Mouse (Mus musculus): Measurements from ENCODE around the gene Zbtb44. TPM values are rescaled to one million over a fixed set of nuclear protein-coding genes. Genes with fewer than 3 reads are reported as not detected.

Zbtb44 gene
- total RNA-seq, 2 experiments from 2014 or later = 65.6 to 66.4 TPM

DNA sequence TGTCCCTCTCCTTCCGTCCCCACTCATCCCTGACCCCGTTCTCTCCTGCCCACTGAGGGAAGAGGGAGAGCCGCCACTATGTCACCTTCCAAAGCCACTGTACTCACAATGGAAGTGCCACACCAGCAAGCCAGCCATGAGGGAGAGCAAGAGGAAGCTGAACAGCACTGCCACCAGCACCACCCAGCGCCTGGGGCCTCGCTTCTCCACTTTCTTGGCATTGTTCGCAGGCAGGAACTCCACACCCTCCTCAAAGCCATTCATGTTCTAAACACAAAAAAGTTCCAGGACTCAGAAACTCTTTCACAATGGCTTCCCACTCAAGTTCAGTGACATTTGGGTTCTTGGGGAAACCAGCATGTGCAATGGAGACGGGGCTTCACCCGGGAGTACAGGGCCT, 78.0 kb downstream of the Zbtb44 start:
- DNase-seq (ENCODE audit: low spot score) = no peak

DNA sequence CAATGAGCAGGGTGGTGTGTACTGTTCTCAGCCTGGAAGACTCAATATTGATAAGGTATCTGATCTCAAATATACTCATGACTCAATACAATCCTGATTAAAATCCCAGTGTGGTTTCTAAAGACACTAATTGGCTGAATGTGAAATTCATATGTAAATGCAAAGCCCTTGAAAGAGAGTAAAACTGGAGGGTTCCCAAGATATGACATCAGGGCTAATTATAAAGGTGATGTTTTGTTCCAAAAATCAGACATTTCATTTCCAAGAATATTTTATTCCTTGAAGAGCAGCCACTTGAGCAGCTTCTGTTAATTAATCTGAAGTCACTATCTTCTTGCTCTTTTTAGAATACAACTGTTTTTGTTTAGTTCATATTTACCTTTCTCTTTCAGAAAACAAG, 85.1 kb downstream of the Zbtb44 start:
- DNase-seq (ENCODE audit: low spot score) = no peak

DNA sequence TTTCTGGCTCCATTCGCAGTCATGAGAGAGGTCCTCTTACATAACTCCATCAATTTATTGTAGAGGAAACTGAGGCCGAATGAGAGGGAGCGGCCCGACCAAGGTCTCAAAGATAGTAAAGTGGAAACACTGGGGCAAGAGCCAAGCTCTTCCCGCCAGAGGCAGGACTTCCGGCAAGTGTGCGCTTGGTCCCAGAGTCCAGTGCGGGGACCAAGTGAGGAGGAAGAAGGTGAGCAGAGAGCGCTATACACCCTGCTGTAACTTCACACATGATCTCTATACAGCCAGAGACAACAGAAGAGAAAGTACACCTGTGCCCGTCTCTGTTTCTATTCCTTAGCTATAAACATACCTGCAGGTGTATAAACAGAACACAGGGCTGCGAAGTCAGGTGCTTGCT, 86.6 kb downstream of the Zbtb44 start:
- DNase-seq (ENCODE audit: low spot score) = no peak

DNA sequence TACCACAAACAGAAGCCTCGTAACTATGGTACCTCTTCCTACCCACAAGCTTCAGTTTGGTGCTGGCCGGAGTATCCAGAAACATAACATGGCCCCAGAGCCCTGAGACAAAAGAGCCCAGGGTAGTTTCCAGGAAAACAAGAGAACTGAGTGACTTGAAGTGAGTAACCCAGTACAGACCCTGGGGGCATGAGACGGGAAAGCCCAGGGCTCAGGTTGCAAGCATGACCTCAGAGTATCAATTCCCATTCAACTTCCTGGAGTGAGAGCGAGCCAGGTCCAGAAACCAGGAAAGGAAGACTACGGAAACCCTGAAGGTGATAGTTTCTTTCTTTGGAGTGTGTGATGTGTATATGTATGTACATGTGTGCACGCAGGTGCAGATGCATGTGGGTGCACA, 87.0 kb downstream of the Zbtb44 start:
- no peak for DNase-seq (ENCODE audit: low spot score)

DNA sequence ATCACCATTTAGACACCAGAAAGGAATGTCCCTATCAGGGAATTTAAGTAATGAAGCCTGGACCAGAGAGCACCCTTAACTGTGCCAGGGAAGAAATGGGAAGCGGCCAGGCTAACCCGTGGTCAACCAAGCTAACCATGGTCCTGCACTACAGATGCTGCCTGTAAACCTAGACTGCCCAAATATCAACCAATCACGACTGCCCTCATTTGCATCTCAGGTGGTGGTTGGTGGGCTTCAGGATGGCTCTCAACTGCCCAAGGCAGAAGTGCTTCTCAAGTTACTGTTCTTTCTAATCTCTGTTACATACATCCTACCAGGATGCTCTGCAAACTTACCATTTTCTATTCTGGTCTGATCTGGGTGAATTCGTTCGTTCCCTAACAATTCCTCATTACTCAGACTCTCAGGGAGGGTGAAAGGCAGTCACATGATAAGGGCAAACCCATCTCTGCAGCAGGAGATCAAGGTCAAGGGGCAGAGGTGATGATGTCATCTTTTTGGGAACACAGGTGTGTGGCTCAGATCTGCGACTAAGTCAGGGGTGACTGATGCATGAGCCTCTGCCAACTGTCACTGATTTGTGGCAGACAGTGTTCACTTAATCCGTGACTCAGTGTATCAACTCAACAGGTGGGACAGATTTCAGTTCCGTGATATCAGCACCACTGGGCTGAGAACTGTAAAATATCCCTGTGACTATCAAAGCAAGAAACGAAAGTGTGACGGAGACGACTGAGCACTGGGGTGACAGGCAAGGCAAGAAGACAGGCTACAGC, 88.3 kb downstream of the Zbtb44 start:
- DNase-seq (ENCODE audit: low spot score) = no peak

DNA sequence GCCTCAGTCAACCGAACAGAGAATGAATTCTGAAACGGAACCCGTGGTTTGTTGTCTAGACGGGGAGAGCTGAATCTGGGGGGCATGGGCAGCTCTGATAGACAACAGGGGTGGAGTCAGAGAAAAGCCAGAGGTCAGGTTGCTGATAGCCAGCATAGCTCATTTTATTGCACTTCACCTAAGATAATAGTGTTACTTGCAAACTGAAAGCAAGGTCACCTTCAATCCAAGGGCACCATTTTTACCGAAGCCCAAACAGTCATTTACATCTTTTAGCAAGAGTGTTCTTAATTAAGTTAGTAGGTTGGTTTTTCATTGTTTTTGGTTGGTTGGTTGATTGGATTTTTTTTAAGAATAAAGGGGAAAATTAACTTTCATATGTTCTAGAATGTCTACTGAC, 89.0 kb downstream of the Zbtb44 start:
- DNase-seq (ENCODE audit: low spot score) = no peak

DNA sequence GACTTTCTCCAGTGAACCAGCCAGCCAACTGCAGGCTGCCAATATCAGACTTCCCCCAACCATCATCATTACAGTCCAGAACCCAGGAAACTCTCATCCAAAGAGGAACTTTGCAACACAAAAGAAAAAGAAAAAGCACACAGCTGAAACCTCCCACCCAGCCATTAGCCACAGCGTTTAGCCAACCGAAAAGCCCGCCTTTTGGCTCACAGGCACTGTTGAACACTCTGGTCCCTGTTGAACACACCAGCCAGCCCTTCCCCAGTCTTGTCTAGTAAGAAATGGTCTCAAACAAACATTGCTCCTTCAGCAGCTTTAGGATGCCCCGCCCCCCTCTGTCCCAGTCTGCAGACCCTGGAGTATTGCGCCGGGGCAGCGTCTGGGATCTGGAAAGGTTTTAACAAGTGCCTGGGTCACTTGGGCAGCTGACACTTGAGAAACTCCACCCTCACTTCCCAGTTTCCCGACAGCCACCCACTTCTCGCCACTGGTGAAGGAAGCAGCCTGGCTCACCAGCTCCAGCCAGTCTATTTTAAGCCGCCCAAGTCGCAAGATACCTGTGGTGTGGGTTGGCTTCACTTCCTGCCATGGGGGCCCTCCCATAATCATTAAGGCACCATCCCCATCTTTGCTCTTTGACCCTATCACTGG, 89.6 kb downstream of the Zbtb44 start:
- no peak for DNase-seq (ENCODE audit: low spot score)

DNA sequence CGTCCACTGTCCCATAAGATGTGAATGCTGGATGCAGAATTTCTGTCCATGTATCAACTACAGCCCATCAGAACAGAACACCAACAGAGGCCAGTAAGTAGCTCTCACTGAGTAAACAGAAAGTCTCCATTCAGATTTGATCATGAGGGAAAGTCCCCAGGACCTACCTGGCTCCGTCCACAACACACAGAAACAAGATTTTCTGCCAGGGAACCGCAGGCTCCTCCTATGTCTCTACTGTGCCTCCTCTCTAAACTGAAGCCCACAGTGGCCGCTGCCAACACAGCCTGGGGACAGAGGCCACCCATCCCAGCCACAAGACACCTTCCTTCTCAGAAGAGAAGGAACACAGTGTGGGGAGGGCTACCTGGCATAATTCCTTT, 90.1 kb downstream of the Zbtb44 start:
- DNase-seq (ENCODE audit: low spot score) = no peak

DNA sequence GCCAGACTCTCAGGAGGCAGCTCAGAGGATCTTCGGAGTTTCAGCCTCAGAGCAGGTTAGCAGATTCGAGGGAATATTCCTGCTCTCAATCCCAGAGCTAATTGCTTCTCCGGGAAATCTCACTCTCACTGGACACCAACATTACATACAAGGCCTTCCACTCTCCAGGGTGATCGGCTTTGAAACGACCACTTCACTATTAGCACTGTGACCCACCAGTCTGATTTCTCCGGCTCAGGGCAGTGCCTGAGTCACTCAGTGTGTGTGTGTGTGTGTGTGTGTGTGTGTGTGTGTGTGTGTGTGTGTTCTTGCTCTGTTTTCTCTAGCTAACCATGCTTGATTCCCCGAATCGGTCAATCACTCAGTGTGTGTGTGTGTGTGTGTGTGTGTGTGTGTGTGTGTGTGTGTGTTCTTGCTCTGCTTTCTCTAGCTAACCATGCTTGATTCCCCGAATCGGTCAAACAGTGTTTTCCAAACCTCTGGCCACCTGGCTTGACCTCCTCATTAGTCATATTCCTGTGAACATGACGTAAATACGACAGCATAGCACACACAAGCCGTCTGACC, 92.1 kb downstream of the Zbtb44 start:
- no peak for DNase-seq (ENCODE audit: low spot score)

Other genes starting within 250 kb of the Zbtb44 start
- 1 to 10 TPM; 1.3 to 3.4 TPM for gene Adamts15, start 108.2 kb upstream of the Zbtb44 start, total RNA-seq (2021)
- 1 to 10 TPM; 1.1 to 3.7 TPM for gene Adamts8, start 88.1 kb upstream of the Zbtb44 start, total RNA-seq (2021)
- gene St14, start 101.2 kb downstream of the Zbtb44 start, total RNA-seq (2021) = under 1 TPM in 1 of 2 experiments, not detected in 1; 0.41 TPM
- gene Aplp2, start 181.2 kb downstream of the Zbtb44 start, total RNA-seq (2021) = 100 to 1,000 TPM in 1 of 2 experiments, 10 to 100 TPM in 1; 99.7 to 123 TPM
- 1 to 10 TPM; 3.7 to 4.1 TPM for gene Prdm10, start 249.9 kb downstream of the Zbtb44 start, total RNA-seq (2021)

Data from gastrocnemius, adult 18-20 months (tissue).